Mouse (Mus musculus): ENCODE measurements at regions not wholly inside any gene's neighbourhood (a gene's known extent, or its start where the extent isn't known, plus 50 kb on each side); places are given as distances from the start of the nearest gene placed in this dataset.

DNA sequence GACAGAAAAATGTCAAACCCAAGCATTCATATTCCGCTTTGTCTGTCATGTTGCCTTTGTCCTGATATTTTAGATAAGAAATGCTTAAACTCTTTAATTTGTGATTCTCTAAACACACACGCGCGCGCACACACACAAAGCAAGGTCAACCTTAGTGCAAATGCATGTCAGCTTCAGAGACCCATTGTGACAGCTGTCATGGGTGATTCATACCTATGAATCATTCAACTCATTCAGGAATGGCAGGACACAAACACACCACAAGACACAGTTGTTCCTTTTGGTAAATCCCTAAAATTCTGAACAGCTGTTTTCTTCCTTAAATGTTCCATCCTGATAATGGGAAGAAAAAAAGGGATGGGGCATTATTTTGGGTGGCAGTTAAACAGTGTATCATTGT is 144.1 kb upstream of the Dusp10 start:
- TF ChIP-seq CTCF (IDR thresholded peaks at IDR 0.05 in 2 of 3, conservative IDR thresholded peaks at IDR 0.05 in 1 of 3; ENCODE audit: control insufficient read depth in 1 of 3, insufficient read depth in 1 of 3, low read depth in 2 of 3, low read length in 3 of 3, poor library complexity in 1 of 3, severe bottlenecking in 1 of 3) = no peak
- TF ChIP-seq GABPA (IDR thresholded peaks at IDR 0.05; ENCODE audit: low read depth, low read length) = no peak
- no peak for TF ChIP-seq CHD1 (IDR thresholded peaks at IDR 0.05; ENCODE audit: low read depth, low read length)

All from MEL (cell line).